Mouse (Mus musculus): ENCODE measurements around the gene Zdhhc7. TPM values are rescaled to one million over a fixed set of nuclear protein-coding genes. Genes with fewer than 3 reads are reported as not detected.

Gene Zdhhc7
- total RNA-seq, 2 experiments from 2014 or later: 29.0 to 29.9 TPM

DNA sequence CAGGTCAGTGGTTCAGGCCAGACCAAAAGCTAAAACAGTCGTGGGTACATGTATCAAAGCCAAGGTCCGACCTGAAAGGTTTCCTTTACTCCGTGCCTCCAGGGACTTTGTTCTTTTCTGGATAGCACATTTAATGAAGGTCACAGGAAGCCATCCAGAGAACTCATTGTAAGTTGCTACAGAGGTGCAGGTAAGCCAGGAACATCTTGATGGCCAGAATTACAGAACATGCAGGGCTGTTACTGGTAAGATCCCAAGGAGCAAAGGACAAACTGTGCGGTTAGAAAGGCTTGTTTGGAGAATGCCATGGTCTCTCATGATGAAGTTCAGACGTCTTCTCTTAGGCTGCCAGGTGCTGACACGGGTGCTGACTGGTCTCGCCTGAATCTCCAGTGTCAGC lies 15.3 kb upstream of the Zdhhc7 start:
- DNase-seq (ENCODE audit: low spot score in 2 of 2): no peak

GRCm38 (mm10) chr8:120114315-120114841 lies 13.1 kb upstream of the Zdhhc7 start:
- peak in 1 of 2 experiments; percentile 55 for DNase-seq (ENCODE audit: low spot score in 2 of 2)

- peak; percentile 99 to 100 for DNase-seq (ENCODE audit: low spot score in 2 of 2)
Measured at GRCm38 (mm10) chr8:120113758-120114255, 12.5 kb upstream of the Zdhhc7 start, which contains the start of gene 6430548M08Rik. Gene 6430548M08Rik (plus strand): TSS chr8:120114152.

DNA sequence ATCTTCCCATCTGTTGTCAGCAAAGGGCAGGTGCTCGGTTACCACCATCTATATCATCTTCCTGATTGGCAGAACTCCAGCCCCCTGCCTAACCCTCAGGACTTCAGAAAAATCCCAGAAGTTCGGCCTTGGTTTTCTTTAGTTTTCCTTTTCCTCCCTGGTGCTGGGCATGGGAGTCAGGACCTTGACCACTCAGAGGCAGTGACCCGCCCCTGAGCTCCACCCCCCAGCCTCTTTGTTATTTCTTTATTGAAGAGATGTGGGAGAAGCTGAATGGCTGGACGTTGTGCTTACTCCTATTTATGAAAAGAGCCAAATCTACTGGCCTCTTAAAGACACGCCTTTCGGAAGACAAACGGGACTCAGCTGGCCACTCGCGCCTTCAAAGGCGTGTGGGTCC lies 12.0 kb upstream of the Zdhhc7 start:
- peak in 1 of 2 experiments; percentile 59 for DNase-seq (ENCODE audit: low spot score in 2 of 2)

GRCm38 (mm10) chr8:120112535-120112934 lies 11.3 kb upstream of the Zdhhc7 start:
- DNase-seq (ENCODE audit: low spot score in 2 of 2): no peak

- no peak for DNase-seq (ENCODE audit: low spot score in 2 of 2)
Measured at GRCm38 (mm10) chr8:120111382-120111781, 10.1 kb upstream of the Zdhhc7 start.

- no peak for DNase-seq (ENCODE audit: low spot score in 2 of 2)
Measured at GRCm38 (mm10) chr8:120110966-120111365, 9.7 kb upstream of the Zdhhc7 start.

- no peak for DNase-seq (ENCODE audit: low spot score in 2 of 2)
Measured at GRCm38 (mm10) chr8:120109149-120109548, 7.9 kb upstream of the Zdhhc7 start.

DNA sequence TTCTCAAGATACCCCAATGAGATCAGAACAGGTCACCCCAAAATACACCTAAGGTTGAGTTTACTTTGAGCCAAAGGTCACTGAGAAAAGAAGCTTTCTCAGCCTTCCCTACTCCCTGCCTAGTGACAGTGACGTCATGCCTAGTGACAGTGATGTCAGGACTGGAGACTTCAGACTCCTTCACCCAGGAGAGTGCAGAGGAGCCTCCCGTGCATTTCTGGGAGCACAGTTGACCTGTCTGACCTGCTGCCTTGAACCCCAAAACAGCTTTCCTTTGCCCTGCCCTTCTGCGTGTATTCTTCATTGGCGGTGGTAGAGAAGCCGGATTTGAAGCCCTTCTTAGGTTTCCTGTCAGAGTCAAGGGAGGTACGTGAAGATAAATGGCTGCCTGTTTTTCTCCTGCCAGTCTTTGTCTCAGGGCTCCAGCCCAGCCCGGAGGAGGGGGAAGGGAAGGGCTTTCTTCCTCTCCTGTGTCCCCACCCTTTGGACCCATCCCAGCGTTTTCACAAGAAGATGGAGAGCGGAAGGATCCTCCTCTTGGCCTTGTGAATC lies 3.5 kb upstream of the Zdhhc7 start:
- DNase-seq (ENCODE audit: low spot score in 2 of 2): peak in 1 of 2 experiments; percentile 50

- no peak for DNase-seq (ENCODE audit: low spot score in 2 of 2)
Measured at GRCm38 (mm10) chr8:120103916-120104315, 2.6 kb upstream of the Zdhhc7 start.

- no peak for DNase-seq (ENCODE audit: low spot score in 2 of 2)
Measured at GRCm38 (mm10) chr8:120100388-120101067, 754 bp downstream of the Zdhhc7 start.

- no peak for DNase-seq (ENCODE audit: low spot score in 2 of 2)
Measured at GRCm38 (mm10) chr8:120096486-120096885, 4.8 kb downstream of the Zdhhc7 start.

- no peak for DNase-seq (ENCODE audit: low spot score in 2 of 2)
Measured at GRCm38 (mm10) chr8:120094801-120095200, 6.5 kb downstream of the Zdhhc7 start.

DNA sequence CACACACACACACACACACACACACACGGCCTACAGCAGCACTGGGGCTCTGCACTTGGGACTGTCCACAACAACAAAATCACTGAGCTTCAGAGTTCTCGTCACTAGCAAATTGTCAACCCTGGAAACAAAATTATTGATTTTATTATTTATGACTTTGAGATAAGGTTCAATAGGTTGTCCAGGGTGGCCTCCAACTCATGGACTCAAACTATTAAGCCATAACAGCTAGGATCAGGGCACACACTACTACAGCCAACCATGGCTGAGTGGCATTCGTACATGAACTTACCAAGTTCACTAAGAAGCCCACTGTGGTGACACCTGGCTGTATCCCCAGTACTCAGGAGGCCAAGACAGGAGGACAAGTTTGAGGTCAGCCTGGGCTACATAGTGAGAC lies 8.2 kb downstream of the Zdhhc7 start:
- no peak for DNase-seq (ENCODE audit: low spot score in 2 of 2)

DNA sequence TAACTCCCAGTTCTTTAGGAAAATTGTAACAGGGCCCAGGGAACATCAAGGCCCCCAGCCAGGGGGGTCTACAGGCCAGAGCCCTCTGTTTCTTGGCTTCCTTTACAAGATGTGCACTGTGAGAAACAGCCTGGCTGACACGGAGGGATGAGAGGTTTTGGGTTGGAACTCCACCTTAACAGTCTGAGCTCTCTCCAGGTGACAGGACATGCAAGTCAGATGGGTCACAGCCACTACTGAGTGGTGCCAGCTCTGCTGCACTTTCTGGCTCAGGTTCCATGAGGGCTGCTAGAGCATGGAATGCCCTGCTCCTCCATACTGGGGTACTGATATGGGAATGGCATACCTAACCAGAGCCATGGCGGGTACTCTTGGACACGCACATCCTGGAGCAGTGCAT lies 10.2 kb downstream of the Zdhhc7 start:
- DNase-seq (ENCODE audit: low spot score in 2 of 2): no peak

GRCm38 (mm10) chr8:120089511-120089910 lies 11.8 kb downstream of the Zdhhc7 start:
- no peak for DNase-seq (ENCODE audit: low spot score in 2 of 2)

GRCm38 (mm10) chr8:120084783-120085182 lies 16.5 kb downstream of the Zdhhc7 start:
- DNase-seq (ENCODE audit: low spot score in 2 of 2): no peak

GRCm38 (mm10) chr8:120083261-120083660 lies 18.0 kb downstream of the Zdhhc7 start:
- DNase-seq (ENCODE audit: low spot score in 2 of 2): no peak

GRCm38 (mm10) chr8:120079361-120079760 lies 21.9 kb downstream of the Zdhhc7 start:
- no peak for DNase-seq (ENCODE audit: low spot score in 2 of 2)

DNA sequence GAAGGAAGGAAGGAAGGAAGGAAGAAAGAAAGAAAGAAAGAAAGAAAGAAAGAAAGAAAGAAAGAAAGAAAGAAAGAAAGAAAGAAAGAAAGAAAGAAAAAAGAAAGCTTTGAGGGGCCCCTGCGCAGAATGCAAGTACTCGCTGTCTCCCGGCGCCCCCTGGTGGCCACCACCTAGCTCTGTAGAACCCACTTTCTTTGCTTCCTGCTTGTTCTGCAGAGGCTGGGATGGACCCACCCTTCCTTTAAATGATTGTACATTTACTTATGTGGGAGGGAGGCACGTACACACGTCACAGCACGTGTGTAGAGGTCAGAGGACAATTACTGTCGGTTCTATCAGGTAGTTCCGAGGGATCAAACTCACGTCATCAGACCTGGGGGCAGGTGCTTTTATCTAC lies 23.2 kb downstream of the Zdhhc7 start:
- peak; percentile 74 to 86 for DNase-seq (ENCODE audit: low spot score in 2 of 2)

DNA sequence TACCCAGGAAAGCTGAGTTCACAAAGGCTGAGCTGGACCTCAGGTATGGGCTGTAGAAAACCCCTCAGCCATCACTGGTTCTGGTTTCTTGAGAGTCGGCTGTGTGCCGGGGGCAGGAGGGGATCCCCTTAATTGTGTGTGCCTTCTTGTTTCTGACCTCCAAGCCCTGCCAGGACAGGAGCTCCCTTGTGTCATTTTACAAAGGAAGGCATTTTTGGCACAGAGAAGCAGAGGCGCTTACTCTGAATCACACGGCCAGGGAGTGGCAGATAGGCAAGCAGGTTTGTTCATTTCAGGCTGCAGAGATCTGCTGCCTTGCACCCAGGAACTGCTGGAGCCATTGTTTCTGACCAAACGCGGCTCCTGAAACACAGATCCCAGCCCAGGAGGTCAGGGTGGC lies 25.9 kb downstream of the Zdhhc7 start:
- DNase-seq (ENCODE audit: low spot score in 2 of 2): no peak

- no peak for DNase-seq (ENCODE audit: low spot score in 2 of 2)
Measured at GRCm38 (mm10) chr8:120074516-120074915, 26.8 kb downstream of the Zdhhc7 start.

GRCm38 (mm10) chr8:120072827-120073226 lies 28.5 kb downstream of the Zdhhc7 start:
- DNase-seq (ENCODE audit: low spot score in 2 of 2): no peak
